Mouse (Mus musculus): Measurements from ENCODE around the gene Pygb. TPM values are rescaled to one million over a fixed set of nuclear protein-coding genes. Genes with fewer than 3 reads are reported as not detected.

Pygb gene
- total RNA-seq (2015; ENCODE audit: low replicate concordance): 2.1 and 3.6 TPM in 2 replicates
- 3.6 and 7.3 TPM in 2 replicates for total RNA-seq (2017; ENCODE audit: low replicate concordance)

GRCm38 (mm10) chr2:150786251-150787180 is at the start of gene Pygb:
Pygb (plus strand) TSS chr2:150786735.
- ATAC-seq (replicated peaks; ENCODE audit: low FRiP score, poor library complexity, severe bottlenecking): peak; percentile 100

GRCm38 (mm10) chr2:150737881-150738280 is 48.7 kb upstream of the Pygb start:
- no peak for ATAC-seq (replicated peaks; ENCODE audit: low FRiP score, poor library complexity, severe bottlenecking)

DNA sequence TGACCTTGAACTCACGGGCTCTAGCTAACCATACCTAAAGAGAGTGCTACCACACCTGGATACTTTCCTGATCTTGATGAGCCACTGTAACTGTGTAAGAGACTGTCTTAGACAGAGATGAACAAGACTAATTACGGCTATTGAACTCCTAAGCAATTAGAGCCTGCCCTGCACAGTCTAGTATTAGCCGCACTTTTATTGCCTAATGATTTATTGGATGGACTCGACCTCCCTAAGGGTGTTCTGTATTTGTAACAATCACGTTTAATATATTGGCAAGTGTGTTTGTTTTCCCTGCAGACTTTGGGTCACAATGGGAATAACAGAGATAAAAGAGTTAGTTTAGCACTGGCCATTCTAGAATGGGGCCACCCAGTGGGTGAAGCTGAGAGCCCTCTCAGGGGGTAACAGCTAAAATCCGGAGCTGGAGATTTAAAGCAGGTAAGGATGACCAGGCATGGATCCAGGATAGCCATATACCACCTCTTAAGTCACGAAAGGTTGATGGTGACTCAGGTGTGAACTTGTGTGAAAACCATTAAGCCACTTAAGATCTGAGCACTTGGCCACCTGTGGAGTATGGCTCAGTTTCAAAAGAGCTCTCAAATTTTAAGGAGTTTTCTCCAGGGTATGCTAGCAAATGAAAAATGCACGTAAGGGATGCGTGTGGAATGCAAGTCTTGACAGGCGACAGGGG is 46.2 kb upstream of the Pygb start:
- ATAC-seq (replicated peaks; ENCODE audit: low FRiP score, poor library complexity, severe bottlenecking): no peak

DNA sequence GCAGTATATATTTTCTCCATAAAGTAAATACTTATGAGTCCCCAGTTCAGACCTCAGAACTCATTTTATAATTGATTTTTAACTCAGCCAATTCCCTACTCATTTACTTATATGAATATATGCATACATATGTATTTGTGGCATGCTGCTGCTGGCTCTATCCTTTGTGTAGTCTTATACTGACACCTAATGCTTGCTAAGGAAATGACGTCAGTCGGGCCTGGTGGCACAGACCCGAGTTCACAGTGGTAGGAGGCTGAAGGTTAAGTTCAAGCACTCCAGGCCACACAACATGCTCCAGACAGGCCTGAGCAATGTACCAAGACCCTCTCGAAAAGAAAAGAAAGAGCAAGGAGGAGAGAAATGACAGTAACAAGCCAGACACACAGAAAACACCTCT is 45.1 kb upstream of the Pygb start:
- no peak for ATAC-seq (replicated peaks; ENCODE audit: low FRiP score, poor library complexity, severe bottlenecking)

DNA sequence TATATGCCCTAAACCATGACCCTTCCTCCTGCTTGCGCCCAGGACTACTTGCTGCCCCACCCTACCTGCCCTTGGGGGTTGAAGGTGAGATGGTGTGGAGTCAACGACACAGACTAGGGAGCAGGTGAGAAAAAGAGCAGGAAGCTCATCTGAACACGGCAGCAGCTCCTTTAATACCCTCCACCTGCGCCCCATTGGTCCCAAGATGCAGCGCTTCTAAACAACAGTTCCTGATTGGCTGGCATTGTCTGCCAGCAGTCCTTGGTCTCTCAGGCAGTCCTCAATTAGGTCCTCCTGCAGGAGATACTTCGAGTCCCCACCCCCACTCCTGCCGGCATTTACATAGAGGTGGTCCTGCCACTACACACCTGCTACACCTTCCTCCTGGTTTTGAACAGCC is 41.5 kb upstream of the Pygb start:
- ATAC-seq (replicated peaks; ENCODE audit: low FRiP score, poor library complexity, severe bottlenecking): no peak

- peak; percentile 96 for ATAC-seq (replicated peaks; ENCODE audit: low FRiP score, poor library complexity, severe bottlenecking)
Measured at GRCm38 (mm10) chr2:150748854-150749253, 37.7 kb upstream of the Pygb start, which contains the start of gene Entpd6. Entpd6 (plus strand) TSS chr2:150749042.

- ATAC-seq (replicated peaks; ENCODE audit: low FRiP score, poor library complexity, severe bottlenecking): no peak
Measured at GRCm38 (mm10) chr2:150749283-150749682, 37.3 kb upstream of the Pygb start.

DNA sequence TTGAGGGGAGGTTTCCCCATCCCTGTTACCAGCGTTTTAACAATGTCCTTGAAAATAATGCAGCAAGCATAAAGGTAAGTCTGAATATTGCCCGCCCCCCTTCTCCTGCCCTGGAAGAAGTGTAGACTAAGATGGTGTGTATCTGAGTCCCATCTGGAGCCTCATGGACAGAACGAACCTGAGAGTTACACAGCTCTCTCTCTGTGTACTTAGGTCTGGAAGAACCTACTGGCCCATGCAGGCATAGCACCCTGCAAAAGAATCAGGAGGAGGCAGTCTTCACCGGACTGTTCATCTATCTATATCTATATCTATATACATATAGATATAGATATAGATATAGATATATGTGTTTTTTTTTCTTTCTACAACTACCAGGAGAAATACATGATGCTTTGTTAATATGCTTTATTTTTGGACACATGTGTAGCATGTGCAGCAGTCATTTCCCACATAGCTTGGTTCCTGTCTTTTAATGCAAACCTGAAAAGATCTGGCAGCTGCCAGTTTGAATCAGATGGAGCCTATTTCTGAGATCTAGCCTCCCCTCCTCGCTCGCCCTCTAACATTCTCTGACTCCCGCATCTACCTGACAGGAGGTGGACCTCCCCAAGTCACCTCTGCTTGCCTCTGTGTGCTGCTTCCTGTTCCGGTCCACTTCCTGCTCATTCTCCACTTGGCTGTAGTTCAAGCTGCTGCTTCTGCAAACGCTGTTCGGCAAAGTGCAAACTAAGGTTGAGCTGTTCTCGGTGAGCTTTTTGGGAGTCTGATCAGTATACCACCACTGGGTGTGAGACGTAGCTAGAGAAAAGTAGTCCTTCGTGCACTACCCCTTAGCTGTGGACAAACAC is 36.2 kb upstream of the Pygb start:
- no peak for ATAC-seq (replicated peaks; ENCODE audit: low FRiP score, poor library complexity, severe bottlenecking)

DNA sequence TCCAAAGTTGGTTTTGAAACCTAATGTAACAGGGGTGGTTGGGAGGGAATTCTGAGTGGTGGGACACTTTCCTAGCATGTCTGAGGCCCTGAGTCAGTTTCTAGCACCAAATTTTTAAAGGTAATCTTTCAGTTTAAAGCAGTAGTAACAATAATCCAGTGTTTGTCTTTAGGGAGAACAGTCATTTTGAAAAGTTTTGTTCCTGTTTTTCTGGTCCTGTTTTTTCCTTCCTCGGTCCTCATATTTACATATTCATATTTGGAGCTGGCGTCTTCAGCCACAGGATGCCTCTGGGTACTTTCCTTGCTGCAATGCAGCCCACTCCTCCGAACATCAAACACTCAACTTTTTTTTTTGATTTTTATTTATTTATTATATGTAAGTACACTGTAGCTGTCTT is 31.5 kb upstream of the Pygb start:
- no peak for ATAC-seq (replicated peaks; ENCODE audit: low FRiP score, poor library complexity, severe bottlenecking)

DNA sequence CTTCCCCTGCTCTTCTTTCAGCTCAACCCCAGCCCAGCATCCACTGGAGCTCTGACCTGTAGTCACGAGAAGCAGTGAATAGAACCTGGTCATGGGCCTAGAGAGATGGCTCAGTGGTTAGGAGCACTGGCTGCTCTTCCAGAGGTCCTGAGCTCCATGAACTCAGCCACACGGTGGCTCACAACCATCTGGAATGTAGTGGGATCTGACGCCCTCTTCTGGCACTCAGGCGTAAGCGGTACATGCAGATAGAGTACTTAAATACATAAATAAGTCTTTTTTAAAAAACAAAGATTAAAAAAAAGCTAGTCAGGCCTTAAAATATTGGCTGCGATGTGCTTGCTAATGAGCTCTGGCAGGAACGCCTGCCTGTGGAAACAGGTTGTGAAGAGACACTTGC is 25.1 kb upstream of the Pygb start:
- no peak for ATAC-seq (replicated peaks; ENCODE audit: low FRiP score, poor library complexity, severe bottlenecking)

- no peak for ATAC-seq (replicated peaks; ENCODE audit: low FRiP score, poor library complexity, severe bottlenecking)
Measured at GRCm38 (mm10) chr2:150765619-150766018, 20.9 kb upstream of the Pygb start.

GRCm38 (mm10) chr2:150766083-150766862 is 20.3 kb upstream of the Pygb start:
- no peak for ATAC-seq (replicated peaks; ENCODE audit: low FRiP score, poor library complexity, severe bottlenecking)

GRCm38 (mm10) chr2:150768678-150769077 is 17.9 kb upstream of the Pygb start:
- ATAC-seq (replicated peaks; ENCODE audit: low FRiP score, poor library complexity, severe bottlenecking): no peak

DNA sequence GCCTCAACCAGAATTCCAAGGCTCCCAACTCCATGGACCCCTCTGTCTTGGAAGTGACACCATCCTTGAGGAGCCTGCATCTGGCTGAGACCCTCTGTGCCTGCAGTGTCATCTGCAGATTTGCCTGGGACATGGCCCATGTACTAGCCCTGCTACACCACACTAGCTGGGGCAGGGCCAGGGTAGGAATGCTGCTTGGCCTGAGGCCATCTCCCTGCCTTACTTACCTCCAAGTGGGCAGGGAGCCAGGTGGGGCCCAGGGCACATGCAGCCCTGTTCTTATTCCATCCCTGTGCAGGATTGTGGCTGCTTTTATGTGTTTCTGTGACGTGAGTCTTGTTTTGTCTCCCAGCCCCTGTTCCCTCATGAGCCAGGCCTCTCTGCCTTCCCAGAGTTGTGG is 15.8 kb upstream of the Pygb start:
- ATAC-seq (replicated peaks; ENCODE audit: low FRiP score, poor library complexity, severe bottlenecking): no peak

GRCm38 (mm10) chr2:150771169-150771568 is 15.4 kb upstream of the Pygb start:
- ATAC-seq (replicated peaks; ENCODE audit: low FRiP score, poor library complexity, severe bottlenecking): no peak

DNA sequence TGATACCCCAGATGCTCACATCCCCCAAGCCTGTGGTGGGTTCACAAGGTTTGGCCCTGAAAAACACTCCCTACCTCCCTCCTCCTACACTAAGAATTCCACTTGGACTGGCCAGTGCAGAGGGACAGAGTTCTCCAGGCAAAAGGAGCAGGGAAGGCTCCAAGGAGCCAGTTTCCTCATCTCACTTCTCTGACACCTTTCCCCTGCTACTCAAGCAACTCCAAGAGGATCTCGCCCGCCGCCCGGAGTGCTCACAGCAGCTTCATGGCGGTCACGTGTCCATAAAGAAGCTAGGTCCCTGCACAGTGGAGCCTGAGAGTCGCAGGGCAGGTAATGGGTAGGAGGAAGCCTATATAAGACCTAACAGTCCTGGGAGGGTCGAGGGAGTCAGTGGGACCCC is 14.5 kb upstream of the Pygb start:
- ATAC-seq (replicated peaks; ENCODE audit: low FRiP score, poor library complexity, severe bottlenecking): no peak

DNA sequence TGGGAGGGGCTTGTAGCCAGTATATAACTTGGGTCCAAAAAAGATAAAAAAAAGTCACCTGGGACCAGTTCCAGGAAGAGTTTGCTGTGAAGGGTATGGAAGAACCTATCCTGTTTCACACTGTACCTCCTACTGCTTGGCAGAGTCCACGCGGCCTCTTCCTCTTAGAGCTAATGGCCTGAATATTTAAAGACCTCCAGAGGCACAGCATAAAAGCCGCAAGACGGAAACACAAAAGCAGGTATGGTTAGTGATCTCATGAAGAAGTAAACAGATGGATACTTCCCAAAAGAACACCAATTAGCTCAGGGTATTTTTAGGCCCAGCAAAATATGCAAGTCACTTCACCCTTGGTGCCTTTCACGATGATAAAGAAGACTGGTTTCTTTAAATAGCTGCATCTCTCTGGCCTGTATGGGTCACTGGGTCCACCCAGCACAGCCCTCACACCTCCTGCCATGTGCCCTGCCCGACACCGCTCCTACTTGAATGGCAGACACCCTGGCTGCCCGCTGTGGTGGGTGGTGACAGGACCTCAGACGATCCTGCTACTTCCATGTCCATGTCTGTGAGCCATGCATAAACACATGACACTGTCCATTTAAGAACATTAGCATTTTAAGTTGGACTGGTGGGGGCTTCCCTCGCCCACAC is 13.9 kb upstream of the Pygb start:
- ATAC-seq (replicated peaks; ENCODE audit: low FRiP score, poor library complexity, severe bottlenecking): no peak

- no peak for ATAC-seq (replicated peaks; ENCODE audit: low FRiP score, poor library complexity, severe bottlenecking)
Measured at GRCm38 (mm10) chr2:150782801-150783200, 3.7 kb upstream of the Pygb start.

All from erythroid progenitor cell, adult 5-6 weeks (primary cell).